Mouse (Mus musculus) gastrocnemius, adult 8-10 months (tissue): ENCODE measurements around the gene Rrp1. TPM values are rescaled to one million over a fixed set of nuclear protein-coding genes. Genes with fewer than 3 reads are reported as not detected.
A peak's percentile ranks its signal among the peaks of the same experiment; 100 is the strongest.
"Not testable (repeated sequence)": the region's sequence is repeated elsewhere in the genome, so short reads cannot be mapped to it uniquely, and the experiment has no call there.

ENCODE experiments used
- DNase-seq, 2 experiments: peaks; one replicate each; pipeline ENCODE4 v3.0.0; 2022; ENCODE audit warnings: low spot score in 2 of 2
- total RNA-seq, 4 experiments: library from RNA; stranded (reverse); gene quantifications; 2 replicates each; pipeline ENCODE4 v1.2.4; 2022

The Rrp1 gene
- total RNA-seq, 4 experiments from 2014 or later: 54.6 to 63.3 (median 59.5) TPM

GRCm38 (mm10) chr10:78385520-78385919, 27.3 kb downstream of the Rrp1 start:
- DNase-seq: no peak

GRCm38 (mm10) chr10:78383567-78383966, 29.3 kb downstream of the Rrp1 start:
- no peak for DNase-seq

GRCm38 (mm10) chr10:78378516-78378915, 34.3 kb downstream of the Rrp1 start:
- DNase-seq: no peak

- DNase-seq: no peak
Measured at GRCm38 (mm10) chr10:78372681-78373668, 39.9 kb downstream of the Rrp1 start.

GRCm38 (mm10) chr10:78371746-78372145, 41.1 kb downstream of the Rrp1 start:
- no peak for DNase-seq

- DNase-seq: no peak
Measured at GRCm38 (mm10) chr10:78367586-78367985, 45.3 kb downstream of the Rrp1 start.

GRCm38 (mm10) chr10:78366851-78367312, 46.0 kb downstream of the Rrp1 start:
- no peak for DNase-seq

GRCm38 (mm10) chr10:78366195-78366834, 46.5 kb downstream of the Rrp1 start:
- DNase-seq: no peak

- no peak for DNase-seq
Measured at GRCm38 (mm10) chr10:78365555-78365954, 47.3 kb downstream of the Rrp1 start.

- no peak for DNase-seq
Measured at GRCm38 (mm10) chr10:78364106-78364505, 48.7 kb downstream of the Rrp1 start.

GRCm38 (mm10) chr10:78363366-78363765, 49.5 kb downstream of the Rrp1 start:
- no peak for DNase-seq

GRCm38 (mm10) chr10:78361951-78362350, 50.9 kb downstream of the Rrp1 start:
- DNase-seq: peak; percentile 28 to 65

- no peak for DNase-seq
Measured at GRCm38 (mm10) chr10:78360290-78360711, 52.5 kb downstream of the Rrp1 start.

GRCm38 (mm10) chr10:78358999-78359398, 53.8 kb downstream of the Rrp1 start:
- not testable (repeated sequence) for DNase-seq

- no peak for DNase-seq
Measured at GRCm38 (mm10) chr10:78358266-78358665, 54.6 kb downstream of the Rrp1 start.

- no peak for DNase-seq
Measured at GRCm38 (mm10) chr10:78357742-78358141, 55.1 kb downstream of the Rrp1 start.

GRCm38 (mm10) chr10:78355931-78356593, 56.8 kb downstream of the Rrp1 start:
- DNase-seq: no peak

GRCm38 (mm10) chr10:78353196-78353595, 59.6 kb downstream of the Rrp1 start:
- no peak for DNase-seq

- DNase-seq: no peak
Measured at GRCm38 (mm10) chr10:78352666-78353030, 60.2 kb downstream of the Rrp1 start.

GRCm38 (mm10) chr10:78351887-78352665, 60.8 kb downstream of the Rrp1 start, which contains the start of gene Agpat3:
TSS of gene Agpat3 (minus strand) at chr10:78352489.
- DNase-seq: peak; percentile 23 to 27

- DNase-seq: no peak
Measured at GRCm38 (mm10) chr10:78351564-78351886, 61.3 kb downstream of the Rrp1 start.
